Mouse (Mus musculus) ZHBTc4 (cell line): ENCODE measurements at regions not wholly inside any gene's neighbourhood (a gene's known extent, or its start where the extent isn't known, plus 50 kb on each side); places are given as distances from the start of the nearest gene placed in this dataset.

ENCODE experiments used
- DNase-seq: peaks from one replicate; pipeline ENCODE4 v3.0.0-alpha.2; 2011; ENCODE audit warnings: low read depth, low spot score

DNA sequence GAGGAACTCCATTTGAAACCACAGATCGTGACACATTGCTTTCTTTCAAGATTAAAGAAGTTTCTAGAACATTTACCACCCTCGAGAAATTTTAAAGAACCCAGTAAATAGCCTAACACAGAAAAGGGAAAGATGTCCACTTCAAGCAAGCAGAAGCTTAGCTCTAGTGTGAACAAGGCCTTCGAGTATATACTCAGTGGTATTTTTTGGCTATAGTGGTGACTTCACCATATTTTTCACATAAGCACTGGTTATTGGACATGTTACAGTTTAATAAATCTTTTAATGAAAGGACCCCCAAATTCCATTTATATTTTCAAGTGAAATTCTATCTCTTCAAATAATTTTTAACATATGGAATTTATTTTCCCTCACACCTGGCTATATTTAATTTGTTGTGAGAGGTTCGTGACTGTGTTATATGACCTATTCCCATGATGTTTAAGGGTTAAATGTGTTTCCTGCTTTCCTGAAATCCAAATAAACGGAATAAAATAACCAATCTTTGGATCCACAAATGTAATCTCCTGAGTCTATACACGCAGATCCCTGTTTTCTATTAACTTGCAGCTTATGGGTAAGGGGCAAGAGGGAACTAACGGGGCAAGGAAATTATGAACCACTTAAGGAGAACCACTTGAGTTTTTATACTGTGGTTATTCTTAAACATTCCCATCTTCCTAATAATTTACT, 60.6 kb upstream of the Tas2r134 start:
- no peak for DNase-seq

DNA sequence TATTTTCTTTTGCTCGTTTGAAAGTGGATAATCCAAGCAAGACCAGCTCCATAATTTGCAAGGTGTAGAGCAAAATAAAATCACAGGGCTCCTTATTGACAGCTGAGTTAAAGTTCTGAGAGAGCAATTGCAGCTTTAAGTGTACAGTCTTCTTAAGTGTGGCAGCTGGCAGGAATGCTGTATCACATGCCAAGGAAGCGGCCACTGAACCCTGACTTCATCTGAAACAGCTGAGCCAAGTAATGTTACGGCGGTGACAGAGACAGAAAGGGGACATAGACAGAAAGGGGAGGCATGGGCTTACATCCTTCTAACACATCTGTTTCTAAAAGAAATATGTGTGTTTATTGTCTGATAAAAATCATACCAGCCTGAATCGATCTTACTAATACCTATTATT, 63.4 kb upstream of the Tas2r134 start:
- no peak for DNase-seq

DNA sequence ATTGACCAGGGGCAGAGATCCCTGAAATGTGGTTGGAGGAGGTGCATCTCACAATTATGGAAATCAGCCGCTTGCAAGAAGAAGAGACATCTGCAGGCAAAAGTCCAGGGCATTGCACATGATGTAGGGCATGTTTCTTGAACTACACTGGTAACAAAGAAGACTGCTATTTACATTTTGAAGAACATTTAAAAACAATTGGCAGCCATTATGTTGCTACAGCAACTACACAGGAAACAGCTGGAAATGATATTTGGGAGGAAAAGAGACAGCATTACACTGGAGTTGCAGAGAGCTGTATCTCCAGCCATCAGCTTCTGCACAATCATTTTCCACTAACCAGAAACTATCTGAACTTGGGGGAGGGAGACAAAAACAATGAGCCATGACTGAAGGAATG, 64.1 kb upstream of the Tas2r134 start:
- DNase-seq, result no peak

DNA sequence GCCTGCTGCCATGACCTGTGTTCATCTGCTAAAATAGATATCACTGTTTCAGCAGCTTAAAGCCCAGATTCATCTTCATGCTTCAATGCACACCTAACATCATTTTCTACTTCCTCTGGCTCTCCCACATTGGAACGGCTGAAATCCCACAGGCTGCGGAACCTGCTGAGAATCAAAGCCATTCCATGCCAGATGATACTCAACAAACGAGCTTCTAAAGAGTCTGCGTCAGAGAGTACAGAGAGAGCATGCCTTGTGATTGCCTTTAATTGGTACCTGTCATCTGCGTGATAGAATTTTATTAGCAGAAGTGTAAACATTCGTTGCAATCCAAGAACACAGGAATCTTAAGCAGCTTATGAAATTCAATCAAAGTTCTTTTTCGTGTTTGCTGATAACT, 76.4 kb upstream of the Tas2r134 start:
- DNase-seq, result no peak

DNA sequence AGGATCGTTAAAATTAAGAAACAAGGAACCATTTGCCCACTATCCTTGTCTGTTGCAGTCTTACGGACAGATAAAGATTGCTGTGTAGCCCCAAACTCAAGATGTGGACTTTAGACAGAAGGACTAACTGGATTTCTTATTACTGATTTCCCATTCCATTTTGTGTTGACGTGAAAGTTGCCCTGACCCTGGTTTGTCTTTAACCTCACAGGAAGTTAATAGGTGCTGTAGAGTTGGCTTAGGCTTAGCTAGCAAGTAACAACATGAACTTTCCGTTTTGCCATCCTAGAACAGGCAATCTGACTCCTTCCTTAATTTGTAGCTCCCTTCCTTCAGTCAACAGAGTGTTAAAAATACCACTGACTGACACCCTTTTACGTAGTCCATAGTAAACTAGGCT, 78.2 kb upstream of the Tas2r134 start:
- DNase-seq, result no peak

DNA sequence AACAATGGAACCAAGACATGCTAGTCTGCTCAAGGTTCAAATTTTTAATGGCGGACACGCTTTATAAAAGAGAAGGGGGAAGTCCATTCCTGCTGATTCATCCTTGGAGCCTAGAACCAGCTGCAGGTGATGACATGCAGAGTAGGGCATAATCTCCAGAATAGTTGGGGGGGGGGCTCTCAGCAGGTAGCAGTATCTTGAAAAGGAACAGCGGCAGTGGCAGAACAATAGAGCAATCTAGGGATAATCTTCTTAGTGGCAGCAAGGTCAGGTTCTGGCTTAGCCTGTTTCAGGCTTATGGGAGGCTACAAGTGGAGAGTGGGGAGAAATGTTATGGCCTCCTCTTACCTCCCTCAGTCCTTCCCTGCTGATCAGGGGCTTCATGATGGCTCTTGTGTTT, 81.1 kb upstream of the Tas2r134 start:
- DNase-seq, result peak; percentile 57

DNA sequence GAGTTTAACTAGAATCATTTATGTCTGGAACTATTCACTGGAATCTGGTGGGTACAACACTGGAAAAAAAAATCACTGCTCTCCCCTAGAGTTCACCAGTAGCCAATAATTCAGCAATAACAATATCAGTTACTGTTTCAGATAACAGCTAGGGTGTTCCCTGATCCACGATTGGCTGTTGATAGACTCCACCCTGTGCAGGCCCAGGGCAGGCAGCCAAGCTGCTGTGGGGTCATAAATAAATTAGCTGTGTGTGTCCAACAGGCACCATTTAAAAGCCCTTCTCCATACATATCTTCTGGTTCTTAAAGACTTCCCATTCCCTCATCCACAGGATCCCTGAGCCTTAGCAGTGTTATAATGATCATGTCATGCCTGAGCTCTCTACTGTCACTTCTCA, 83.4 kb upstream of the Tas2r134 start:
- DNase-seq, result no peak

DNA sequence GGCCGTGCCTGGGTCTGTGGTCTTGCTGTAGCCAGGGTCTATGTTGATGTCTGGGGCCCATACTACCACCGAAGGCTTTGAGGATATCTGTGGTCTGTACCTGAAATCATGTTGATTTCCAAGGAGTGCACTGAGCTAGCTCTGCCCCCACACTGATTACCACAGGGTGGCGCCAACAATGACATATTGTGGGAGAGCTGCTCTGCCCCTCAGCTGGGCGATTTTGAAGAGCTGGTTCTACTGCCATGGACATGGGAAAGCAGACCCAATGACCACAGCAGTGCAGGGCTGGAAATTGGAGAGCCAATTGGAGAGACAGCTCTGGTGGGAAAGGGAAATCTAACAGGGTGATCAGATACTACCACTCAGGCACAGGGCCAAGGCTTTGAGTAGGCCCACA, 85.0 kb upstream of the Tas2r134 start:
- peak; percentile 45 for DNase-seq

DNA sequence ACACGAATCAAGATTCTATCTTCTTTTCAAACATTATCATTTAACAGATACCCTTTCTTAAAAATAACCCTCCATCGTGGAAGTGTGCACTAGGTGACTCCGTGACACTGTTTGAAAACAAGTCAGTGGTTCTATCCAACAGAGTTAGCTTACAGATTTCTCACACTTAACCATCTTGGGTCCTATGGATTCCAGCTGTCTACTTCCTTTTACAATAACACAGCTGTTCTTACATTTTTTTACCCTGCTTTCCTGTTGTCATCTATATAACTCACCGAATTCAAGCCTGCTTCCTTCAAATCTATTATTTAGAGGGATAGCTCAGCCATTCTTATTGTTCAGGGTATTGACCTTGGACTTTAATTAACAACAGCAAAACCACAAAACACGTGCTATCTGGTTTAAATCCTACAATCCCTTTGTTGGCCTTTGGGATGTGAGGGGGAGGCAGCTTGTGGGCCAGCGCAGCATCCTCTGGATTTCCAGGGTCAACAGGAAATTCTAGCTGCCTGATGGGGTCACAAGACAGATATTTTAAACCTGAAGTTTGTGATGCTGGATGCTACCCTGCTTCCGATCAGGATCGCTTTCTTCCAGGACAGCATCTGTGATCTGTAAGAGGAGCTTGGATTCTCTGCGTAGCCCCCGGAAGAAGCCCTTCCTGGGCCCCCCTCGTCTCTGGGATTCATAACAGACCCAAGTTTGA, 94.4 kb upstream of the Tas2r134 start:
- DNase-seq, result no peak

DNA sequence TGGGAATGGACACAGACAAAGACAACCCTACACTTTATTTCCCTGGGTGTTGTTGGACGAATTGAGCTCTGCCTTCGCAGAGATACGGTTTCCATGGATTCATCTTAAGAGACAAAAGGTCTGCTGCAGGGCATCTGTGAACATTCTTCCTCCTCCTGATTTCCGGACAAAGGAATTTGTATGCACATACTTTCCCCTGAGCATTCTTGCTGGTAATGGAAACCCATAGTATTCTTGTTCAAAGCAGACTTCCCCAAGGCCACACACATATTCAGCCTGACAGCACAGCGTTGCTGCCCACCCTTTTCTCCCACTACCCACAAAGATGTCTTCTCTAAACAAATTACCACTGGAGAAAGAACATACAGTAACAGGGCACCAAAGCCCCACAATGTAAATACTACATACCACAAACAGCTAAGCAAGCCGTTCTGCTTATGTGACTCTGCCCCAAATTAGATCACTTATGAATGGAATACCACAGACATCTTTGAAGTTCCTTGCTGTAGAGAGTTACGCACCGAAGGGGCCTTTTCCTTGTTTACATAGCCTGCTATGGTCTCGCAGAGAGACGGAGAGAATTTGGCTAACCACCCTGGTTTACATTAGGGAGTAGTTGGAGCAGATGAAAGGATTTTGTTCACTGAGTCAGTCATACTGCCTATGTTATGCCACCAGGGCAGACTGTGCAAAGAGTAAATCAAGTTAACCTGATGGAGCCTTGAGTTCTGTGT, 96.0 kb upstream of the Tas2r134 start:
- DNase-seq, result peak; percentile 66

DNA sequence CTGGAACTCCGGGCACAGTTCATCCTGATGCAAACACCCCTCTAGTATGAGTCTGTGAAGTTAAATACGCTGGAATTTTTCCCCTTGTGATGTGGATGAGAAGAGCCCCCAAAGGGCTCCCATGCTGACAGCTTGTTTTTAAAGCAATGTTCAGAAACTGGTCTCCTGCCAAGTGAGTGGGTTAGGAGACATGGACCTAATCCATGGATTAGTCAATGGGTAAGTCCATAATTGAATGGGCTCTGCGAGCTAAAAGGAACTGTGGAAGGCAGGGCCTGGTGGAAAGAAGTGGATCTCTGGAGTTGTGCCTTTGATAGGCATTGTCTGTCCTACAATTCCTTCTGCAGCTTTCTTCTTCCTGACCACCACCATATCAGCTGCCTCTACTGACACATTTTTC, 104.5 kb upstream of the Tas2r134 start:
- no peak for DNase-seq

DNA sequence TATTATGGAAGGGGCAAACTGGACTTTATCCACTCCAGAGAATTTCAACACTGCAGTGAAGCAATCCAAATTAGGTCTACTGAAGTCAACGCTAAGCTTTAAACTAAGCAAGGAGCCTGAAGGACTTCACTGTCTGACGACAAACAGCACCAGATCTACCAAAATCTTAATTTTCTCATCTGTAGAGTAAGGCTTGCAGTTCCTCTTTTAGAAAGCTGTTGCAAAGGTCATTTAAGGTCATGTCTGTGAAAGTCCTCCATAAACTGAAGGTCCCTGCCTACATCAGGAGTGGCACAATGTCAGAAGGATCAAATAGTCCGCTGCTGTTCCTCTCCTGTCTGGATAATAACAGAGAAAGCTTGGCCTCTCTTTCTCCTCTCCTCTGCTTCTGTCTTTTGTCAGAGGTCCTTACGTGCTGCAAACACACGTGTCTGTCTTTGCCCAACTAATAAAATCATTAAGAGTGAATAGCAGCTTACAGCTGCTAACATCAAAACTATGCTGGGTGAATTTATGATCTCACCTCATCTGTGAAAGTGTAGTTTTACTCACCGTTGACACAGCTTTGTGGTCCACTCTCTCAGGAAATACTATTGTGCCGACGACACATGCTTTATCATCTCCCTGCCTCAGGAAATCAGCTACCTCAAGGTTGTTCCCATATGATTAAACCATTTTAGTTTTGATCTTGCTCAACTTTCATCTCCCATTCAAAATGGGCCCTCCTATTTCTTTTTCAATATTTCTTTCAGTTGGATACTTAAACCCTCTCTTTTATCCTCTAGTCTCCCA, 117.9 kb upstream of the Tas2r134 start:
- no peak for DNase-seq

DNA sequence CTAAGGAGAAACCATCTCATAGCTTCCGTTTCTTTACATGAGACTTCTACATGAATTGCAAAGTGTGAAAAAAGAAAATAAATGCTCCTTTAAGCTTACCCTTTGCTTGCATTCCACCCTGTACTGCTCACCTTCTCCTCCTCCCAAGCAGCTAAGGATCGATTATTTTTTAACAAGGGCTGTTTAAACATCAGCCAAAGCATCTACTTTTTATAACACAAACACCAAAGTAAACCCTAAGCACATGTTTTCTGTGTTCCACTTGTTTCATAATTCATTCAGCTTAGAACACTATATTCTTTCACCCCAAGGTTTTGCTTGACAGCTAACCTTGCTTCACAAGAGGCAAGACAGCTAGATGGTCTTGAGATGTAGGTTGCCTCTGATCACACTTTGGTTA, 129.4 kb upstream of the Tas2r134 start:
- DNase-seq, result no peak

DNA sequence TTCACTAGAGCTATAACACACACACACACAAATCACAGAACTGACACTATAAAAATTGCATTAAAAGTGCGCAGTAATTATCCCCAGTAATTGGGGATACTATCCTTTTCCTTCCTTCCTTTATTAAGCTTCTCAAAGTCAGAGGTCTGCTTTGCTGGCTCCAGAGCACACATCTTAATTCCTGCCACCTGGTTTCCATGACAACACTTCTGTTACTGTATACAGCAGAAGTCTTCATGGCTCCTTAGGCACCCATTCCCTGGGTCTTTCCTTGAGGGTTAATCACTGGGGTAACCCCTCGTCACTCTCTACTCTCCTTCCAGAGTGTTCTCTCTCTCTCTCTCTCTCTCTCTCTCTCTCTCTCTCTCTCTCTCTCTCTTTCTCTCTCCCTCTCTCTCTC, 153.6 kb upstream of the Tas2r134 start:
- DNase-seq, result no peak

DNA sequence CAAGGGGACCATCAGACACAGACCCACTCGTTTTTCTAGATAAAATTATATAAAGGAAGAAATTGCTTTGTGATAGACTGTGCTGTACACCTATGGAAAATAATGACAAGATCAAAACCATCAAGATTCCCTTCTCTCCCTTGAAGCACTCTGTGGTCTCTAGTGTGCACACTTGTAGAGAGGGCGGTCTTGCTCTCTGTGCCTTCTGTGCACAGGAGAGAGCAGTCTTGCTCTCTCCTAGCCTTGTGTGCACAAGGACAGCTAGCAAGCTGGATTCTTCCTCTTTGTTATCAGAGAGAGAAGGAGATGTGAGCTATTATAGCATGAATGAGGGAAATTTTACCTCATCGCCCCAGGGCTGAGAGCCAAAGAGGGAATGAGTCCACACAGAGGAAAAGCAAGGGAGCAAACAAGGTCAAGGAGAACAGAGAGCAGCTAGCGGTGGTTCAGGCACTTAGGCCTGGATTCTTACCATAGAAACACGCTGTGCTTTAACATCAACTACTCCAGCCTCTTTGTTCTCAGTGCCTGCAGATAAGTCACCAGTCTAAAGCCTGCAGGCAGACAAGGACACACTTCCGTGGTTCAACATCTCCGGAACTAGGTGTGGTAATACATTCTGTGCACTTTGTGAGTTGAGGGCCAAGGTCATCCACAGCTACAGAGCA, 160.2 kb upstream of the Tas2r134 start:
- peak; percentile 83 for DNase-seq

DNA sequence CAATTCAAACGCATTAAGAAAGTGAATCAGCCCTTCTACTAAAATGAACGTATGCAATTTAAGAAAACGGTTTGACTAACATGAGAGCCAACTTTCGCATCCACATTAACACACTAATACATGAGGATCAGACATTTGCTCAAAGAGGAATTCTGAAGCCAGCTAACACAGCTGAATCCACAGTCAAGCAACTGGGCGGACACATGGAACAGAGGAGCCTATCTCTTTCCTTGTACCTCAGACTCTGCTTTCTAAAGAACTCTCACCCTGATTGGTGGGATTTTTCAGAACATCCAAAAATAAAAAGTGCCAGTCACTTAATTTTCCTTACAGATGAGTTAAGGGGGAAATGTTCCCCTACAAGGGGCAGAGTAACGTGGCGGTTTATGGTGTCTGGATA, 161.3 kb upstream of the Tas2r134 start:
- no peak for DNase-seq

DNA sequence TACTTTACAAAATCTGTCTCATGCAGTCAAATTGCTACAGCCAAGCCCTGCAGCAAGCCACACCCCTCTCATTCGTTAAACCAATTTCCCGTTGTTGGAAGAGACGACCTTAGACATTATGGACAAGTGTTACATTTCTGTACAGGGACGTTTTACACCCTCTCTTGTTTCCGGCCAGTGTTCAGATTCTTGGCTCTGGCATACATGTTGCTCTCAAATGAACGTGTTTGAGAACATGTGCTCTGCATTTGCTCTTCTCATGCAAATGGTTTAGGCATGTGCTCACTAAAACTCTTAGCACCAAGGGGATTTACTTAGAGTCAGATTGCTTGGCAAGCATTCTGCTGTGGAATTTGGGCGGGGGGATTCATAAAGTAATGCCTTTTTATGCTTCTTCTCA, 161.7 kb upstream of the Tas2r134 start:
- DNase-seq, result no peak

DNA sequence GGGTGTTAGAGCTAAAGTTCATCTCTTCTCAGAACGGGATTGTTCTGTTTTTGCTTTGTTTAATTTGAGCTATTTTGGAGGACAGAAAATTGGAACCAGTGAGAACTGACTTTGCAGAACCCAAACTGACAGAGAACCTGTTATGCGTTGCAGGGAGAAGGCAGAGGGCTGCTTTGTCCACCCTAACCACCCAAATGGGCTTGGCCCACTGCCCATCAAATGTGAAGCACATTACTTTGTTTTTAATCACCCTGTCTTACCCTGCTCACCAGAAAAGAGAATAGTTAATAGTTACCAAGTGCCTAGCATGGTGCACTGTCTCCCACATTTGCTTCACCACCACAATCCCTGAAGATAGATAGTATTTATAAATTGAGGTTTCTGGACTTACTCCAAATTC, 163.0 kb upstream of the Tas2r134 start:
- no peak for DNase-seq

DNA sequence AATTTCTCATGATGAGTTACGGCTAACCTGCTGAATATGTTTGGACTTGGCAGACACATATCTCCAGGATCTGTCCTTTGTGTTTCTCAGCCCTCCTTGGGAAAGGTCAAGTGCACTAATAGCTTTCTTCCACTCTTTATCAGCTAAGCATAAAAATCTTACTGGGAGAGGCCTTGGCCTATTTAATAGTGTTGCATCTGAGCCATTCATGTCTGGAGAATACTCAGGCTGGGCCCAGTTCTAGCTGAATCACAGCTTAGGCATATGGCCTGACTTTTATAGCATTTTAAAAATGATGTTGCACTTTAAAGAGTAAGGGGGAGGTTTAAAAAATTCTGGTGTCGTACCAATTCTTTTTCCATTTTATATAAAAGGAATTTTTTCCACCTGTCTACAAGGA, 166.4 kb upstream of the Tas2r134 start:
- DNase-seq, result no peak

DNA sequence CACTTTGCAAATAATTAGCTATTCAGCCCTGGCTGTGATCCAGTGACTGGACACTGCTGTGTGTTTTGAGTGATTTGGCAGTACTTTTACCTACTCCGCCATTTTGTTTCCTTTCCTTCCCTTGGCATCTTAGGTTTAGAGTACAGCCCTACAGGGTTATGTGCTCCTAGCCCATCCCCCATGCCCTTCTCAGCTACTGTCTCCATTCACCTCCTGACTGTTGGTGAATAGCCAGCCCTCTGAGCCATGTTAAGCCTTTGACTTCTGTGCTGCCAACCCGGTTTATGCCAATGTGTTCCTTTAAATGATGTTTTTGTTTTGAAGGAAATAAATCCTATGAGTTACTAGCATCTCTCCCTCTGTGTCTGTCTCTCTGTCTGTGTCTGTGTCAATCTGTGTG, 167.8 kb upstream of the Tas2r134 start:
- peak; percentile 35 for DNase-seq

DNA sequence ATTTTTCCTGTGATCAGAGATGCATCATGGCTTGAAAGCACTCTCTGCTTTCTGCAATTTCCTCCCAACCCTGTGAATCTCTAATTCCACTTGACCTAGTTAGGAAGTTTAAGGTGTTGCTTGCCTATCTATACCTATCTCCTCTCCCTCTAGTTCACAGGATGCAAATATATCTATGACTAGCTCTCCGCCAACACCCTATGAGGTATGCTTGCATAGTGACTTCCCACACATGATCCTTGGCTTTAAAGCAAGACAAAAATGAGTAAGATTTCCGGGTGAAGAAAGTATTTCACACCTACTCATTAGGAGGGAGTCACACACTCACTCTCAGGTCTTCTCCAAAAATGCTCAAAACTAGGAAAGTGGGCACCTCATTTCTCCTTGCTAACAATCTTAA, 169.6 kb upstream of the Tas2r134 start:
- no peak for DNase-seq

DNA sequence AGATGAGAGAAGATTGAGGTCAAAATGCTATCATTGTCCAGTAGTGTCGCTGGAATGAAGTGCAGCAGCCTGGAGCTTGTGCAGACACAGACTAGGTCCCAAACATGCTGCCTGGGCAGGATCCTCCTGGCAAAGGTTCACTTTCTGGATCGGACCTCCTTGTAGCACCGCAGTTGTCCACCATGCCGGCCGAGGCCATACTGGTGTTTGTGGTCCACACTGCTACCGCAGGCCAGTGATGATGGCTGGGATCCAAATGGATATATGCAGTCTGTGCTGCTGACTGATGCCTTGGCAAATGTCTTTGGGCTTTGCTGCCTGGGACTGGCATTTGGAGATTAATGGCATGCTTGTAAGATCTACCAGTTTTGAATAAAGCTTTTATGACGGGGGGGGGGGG, 174.5 kb upstream of the Tas2r134 start:
- no peak for DNase-seq
